Mouse (Mus musculus) midbrain, embryonic 14.5 days (tissue): ENCODE results near the gene Krt222. TPM values are rescaled to one million over a fixed set of nuclear protein-coding genes. Genes with fewer than 3 reads are reported as not detected.

Experiments
- ATAC-seq: fragments of 200-750 bp; cut with Nextera tagmentation; 2 replicates; pipeline ENCODE4 v1.8.0; 2017; ENCODE audit warnings: moderate number of reproducible peaks, moderate library complexity; ENCODE audit not compliant: low FRiP score, low TSS enrichment
- DNase-seq: peaks from one replicate; pipeline ENCODE4 v3.0.0-alpha.2; 2015
- H3K27ac ChIP-seq: fragments of 300-500 bp; sonication (generic); replicated peaks from 2 replicates; pipeline ENCODE4 v1.5.1; 2014; ENCODE audit warnings: mild to moderate bottlenecking, low read depth, low read length, moderate library complexity
- H3K27me3 ChIP-seq: fragments of 300-500 bp; sonication (generic); 2 replicates; pipeline ENCODE4 v1.6.1; 2014; ENCODE audit warnings: low read length, control low read depth, mixed read lengths; ENCODE audit not compliant: control insufficient read depth, insufficient read depth
- H3K36me3 ChIP-seq: fragments of 300-500 bp; sonication (generic); 2 replicates; pipeline ENCODE4 v1.6.1; 2014; ENCODE audit warnings: low read length, control low read depth; ENCODE audit not compliant: control insufficient read depth, insufficient read depth
- H3K4me1 ChIP-seq: fragments of 300-500 bp; sonication (generic); 2 replicates; pipeline ENCODE4 v1.6.1; 2014; ENCODE audit warnings: mild to moderate bottlenecking, antibody characterized with exemption, low read length, control low read depth; ENCODE audit not compliant: control insufficient read depth, insufficient read depth
- H3K4me2 ChIP-seq: fragments of 300-500 bp; sonication (generic); 2 replicates; pipeline ENCODE4 v1.6.1; 2014; ENCODE audit warnings: mild to moderate bottlenecking, low read length, moderate library complexity
- H3K4me3 ChIP-seq: fragments of 300-500 bp; sonication (generic); replicated peaks from 2 replicates; pipeline ENCODE4 v1.5.1; 2014; ENCODE audit warnings: low read depth, low read length
- H3K9ac ChIP-seq: fragments of 300-500 bp; sonication (generic); replicated peaks from 2 replicates; pipeline ENCODE4 v1.6.1; 2014; ENCODE audit warnings: mild to moderate bottlenecking, low read length, moderate library complexity
- H3K9me3 ChIP-seq: fragments of 300-500 bp; sonication (generic); 2 replicates; pipeline ENCODE4 v1.6.1; 2016; ENCODE audit warnings: low read length, control low read depth, mixed read lengths; ENCODE audit not compliant: control insufficient read depth
- WGBS: fragments of 180-500 bp; shearing (Covaris S2); extraction: QIAGEN DNeasy Blood & Tissue Kit; methylation state at CpG from one replicate; pipeline ENCODE4 v1.1.7; 2014; 5-methylcytosine and 5-hydroxymethylcytosine counted together
- polyA plus RNA-seq: library from polyadenylated mRNA; unstranded; fragments of >200 nt; fragmentation: Nextera tagmentation; extraction: Ambion mirVana; gene quantifications from 2 replicates; pipeline ENCODE4 v1.2.1, GENCODE M21; 2014

Gene Krt222
- polyA plus RNA-seq, 1 experiment from 2014 or later = 6.9 TPM

GRCm38 (mm10) chr11:99211964-99212363 is 31.9 kb downstream of the Krt222 start:
- H3K9ac ChIP-seq = no peak overlapping the region
- no peaks in the 10 kb centered on the region for H3K4me1 ChIP-seq
- WGBS = 87% methylated on average over 2 of the region's 2 CpGs
- H3K27ac ChIP-seq = no peak overlapping the region
- no peak for ATAC-seq
- peaks cover 83% of the 10 kb centered on the region for H3K36me3 ChIP-seq
- H3K27me3 ChIP-seq = no peaks in the 10 kb centered on the region
- DNase-seq = no peak
- no peak overlapping the region for H3K4me3 ChIP-seq
- no peak overlapping the region for H3K4me2 ChIP-seq
- no peaks in the 10 kb centered on the region for H3K9me3 ChIP-seq

GRCm38 (mm10) chr11:99208105-99208669 is 35.7 kb downstream of the Krt222 start:
- no peak for DNase-seq
- H3K27me3 ChIP-seq = no peaks in the 10 kb centered on the region
- H3K36me3 ChIP-seq = peaks cover 46% of the 10 kb centered on the region
- H3K27ac ChIP-seq = no peak overlapping the region
- no peak overlapping the region for H3K4me3 ChIP-seq
- no peaks in the 10 kb centered on the region for H3K4me1 ChIP-seq
- no peak overlapping the region for H3K4me2 ChIP-seq
- H3K9ac ChIP-seq = no peak overlapping the region
- 83% methylated on average over 8 of the region's 8 CpGs for WGBS
- no peak for ATAC-seq
- H3K9me3 ChIP-seq = no peaks in the 10 kb centered on the region

GRCm38 (mm10) chr11:99207449-99207848 is 36.4 kb downstream of the Krt222 start:
- Histone ChIP-seq H3K27me3 (no peaks in the 10 kb centered on the region), H3K9ac (no peak overlapping the region), H3K4me3 (no peak overlapping the region), H3K27ac (no peak overlapping the region), H3K9me3 (no peaks in the 10 kb centered on the region), H3K36me3 (peaks cover 39% of the 10 kb centered on the region), H3K4me1 (no peaks in the 10 kb centered on the region), H3K4me2 (no peak overlapping the region)
- ATAC-seq (no peak), DNase-seq (no peak)
- WGBS = 47% methylated on average over 2 of the region's 2 CpGs

GRCm38 (mm10) chr11:99206954-99207353 is 36.9 kb downstream of the Krt222 start:
- DNase-seq (peak; percentile 61), ATAC-seq (no peak)
- no peak overlapping the region for H3K4me3 ChIP-seq
- no peak overlapping the region for H3K4me2 ChIP-seq
- H3K4me1 ChIP-seq = no peaks in the 10 kb centered on the region
- H3K27ac ChIP-seq = no peak overlapping the region
- H3K9me3 ChIP-seq = no peaks in the 10 kb centered on the region
- 38% methylated on average over 2 of the region's 2 CpGs for WGBS
- no peaks in the 10 kb centered on the region for H3K27me3 ChIP-seq
- peaks cover 34% of the 10 kb centered on the region for H3K36me3 ChIP-seq
- no peak overlapping the region for H3K9ac ChIP-seq

- no peaks in the 10 kb centered on the region for H3K4me1 ChIP-seq
- no peaks in the 10 kb centered on the region for H3K27me3 ChIP-seq
- no peaks in the 10 kb centered on the region for H3K9me3 ChIP-seq
- H3K9ac ChIP-seq = no peak overlapping the region
- H3K4me3 ChIP-seq = no peak overlapping the region
- WGBS = 28% methylated on average over 14 of the region's 14 CpGs
- no peak overlapping the region for H3K27ac ChIP-seq
- ATAC-seq (no peak), DNase-seq (peak; percentile 77)
- no peaks in the 10 kb centered on the region for H3K36me3 ChIP-seq
- no peak overlapping the region for H3K4me2 ChIP-seq
Observed at GRCm38 (mm10) chr11:99189154-99189582, 54.7 kb downstream of the Krt222 start.

- no peak for ATAC-seq
- Histone ChIP-seq H3K27me3 (no peaks in the 10 kb centered on the region), H3K9me3 (no peaks in the 10 kb centered on the region), H3K4me3 (no peak overlapping the region), H3K36me3 (no peaks in the 10 kb centered on the region), H3K9ac (no peak overlapping the region), H3K27ac (no peak overlapping the region), H3K4me2 (no peak overlapping the region), H3K4me1 (no peaks in the 10 kb centered on the region)
- 94% methylated on average over 4 of the region's 4 CpGs for WGBS
- no peak for DNase-seq
Observed at GRCm38 (mm10) chr11:99187348-99187747, 56.5 kb downstream of the Krt222 start.

- ATAC-seq (no peak), DNase-seq (no peak)
- no peaks in the 10 kb centered on the region for H3K4me1 ChIP-seq
- no peak overlapping the region for H3K4me3 ChIP-seq
- H3K27me3 ChIP-seq = no peaks in the 10 kb centered on the region
- H3K4me2 ChIP-seq = no peak overlapping the region
- H3K27ac ChIP-seq = no peak overlapping the region
- H3K9ac ChIP-seq = no peak overlapping the region
- 78% methylated on average over 2 of the region's 2 CpGs for WGBS
- H3K9me3 ChIP-seq = no peaks in the 10 kb centered on the region
- no peaks in the 10 kb centered on the region for H3K36me3 ChIP-seq
Observed at GRCm38 (mm10) chr11:99186836-99187235, 57.0 kb downstream of the Krt222 start.

Other genes starting within 250 kb of the Krt222 start
- gene Top2a, start 219.9 kb downstream of the Krt222 start, polyA plus RNA-seq = 24.9 and 67.9 TPM in 2 replicates
- 55.0 and 111 TPM in 2 replicates for gene Igfbp4, start 202.8 kb downstream of the Krt222 start, polyA plus RNA-seq
- gene Tns4, start 154.8 kb downstream of the Krt222 start, polyA plus RNA-seq = 0.22 TPM in 1 of 2 replicates, not detected in the other
- gene Ccr7, start 89.0 kb downstream of the Krt222 start, polyA plus RNA-seq = 0.45 TPM in 1 of 2 replicates, not detected in the other
- gene Smarce1, start 13.1 kb downstream of the Krt222 start, polyA plus RNA-seq = 173 and 222 TPM in 2 replicates
- not detected in 2 replicates for gene Krt24, start 41.2 kb upstream of the Krt222 start, polyA plus RNA-seq
- gene Krt25, start 78.9 kb upstream of the Krt222 start, polyA plus RNA-seq = 0.11 TPM in 1 of 2 replicates, not detected in the other
- 0.28 and 0.51 TPM in 2 replicates for gene Krt26, start 93.9 kb upstream of the Krt222 start, polyA plus RNA-seq
- not detected in 2 replicates for gene Krt27, start 107.0 kb upstream of the Krt222 start, polyA plus RNA-seq
- gene Krt28, start 130.8 kb upstream of the Krt222 start, polyA plus RNA-seq = 0.17 and 0.26 TPM in 2 replicates
- 33.8 and 37.9 TPM in 2 replicates for gene Krt10, start 145.3 kb upstream of the Krt222 start, polyA plus RNA-seq
- not detected in 2 replicates for gene Krt12, start 178.2 kb upstream of the Krt222 start, polyA plus RNA-seq
- gene Krt20, start 194.1 kb upstream of the Krt222 start, polyA plus RNA-seq = 0.11 TPM in 1 of 2 replicates, not detected in the other
- 0.39 TPM in 1 of 2 replicates, not detected in the other for gene Krt23, start 249.1 kb upstream of the Krt222 start, polyA plus RNA-seq